Mouse (Mus musculus): ENCODE data around the gene Sap25.

Gene Sap25

GRCm38 (mm10) chr5:137628498-137629305, 12.4 kb upstream of the Sap25 start, which contains the start of the genes Fbxo24, Lrch4 and Gm20605:
Gene Fbxo24 (minus strand): TSS chr5:137629002.
Gene Lrch4 (plus strand): TSS chr5:137629121.
Gene Gm20605 (plus strand): TSS chr5:137629175.
- DNase-seq (ENCODE audit: low read depth, low spot score): peak; percentile 100

GRCm38 (mm10) chr5:137629306-137629721, 11.8 kb upstream of the Sap25 start:
- DNase-seq (ENCODE audit: low read depth, low spot score): no peak

GRCm38 (mm10) chr5:137629906-137630545, 11.1 kb upstream of the Sap25 start:
- peak; percentile 47 for DNase-seq (ENCODE audit: low read depth, low spot score)

GRCm38 (mm10) chr5:137630602-137631001, 10.5 kb upstream of the Sap25 start:
- DNase-seq (ENCODE audit: low read depth, low spot score): no peak

GRCm38 (mm10) chr5:137631171-137631570, 10.0 kb upstream of the Sap25 start:
- DNase-seq (ENCODE audit: low read depth, low spot score): peak; percentile 86

- DNase-seq (ENCODE audit: low read depth, low spot score): peak; percentile 47
These were observed 9.5 kb upstream of the Sap25 start for GRCm38 (mm10) chr5:137631591-137631990.

- DNase-seq (ENCODE audit: low read depth, low spot score): no peak
These were observed 7.6 kb upstream of the Sap25 start for GRCm38 (mm10) chr5:137633397-137634084.

- no peak for DNase-seq (ENCODE audit: low read depth, low spot score)
These were observed 1.7 kb upstream of the Sap25 start for GRCm38 (mm10) chr5:137639472-137639871.

- no peak for DNase-seq (ENCODE audit: low read depth, low spot score)
These were observed 1.8 kb downstream of the Sap25 start for GRCm38 (mm10) chr5:137642886-137643285.

- no peak for DNase-seq (ENCODE audit: low read depth, low spot score)
These were observed 3.4 kb downstream of the Sap25 start for GRCm38 (mm10) chr5:137644484-137644883.

GRCm38 (mm10) chr5:137645091-137645651, 4.0 kb downstream of the Sap25 start:
- peak; percentile 60 for DNase-seq (ENCODE audit: low read depth, low spot score)

- peak; percentile 23 for DNase-seq (ENCODE audit: low read depth, low spot score)
These were observed 4.5 kb downstream of the Sap25 start, which contains the start of gene Irs3 for GRCm38 (mm10) chr5:137645652-137646091. Gene Irs3 (minus strand): TSS chr5:137645714.

- peak; percentile 72 for DNase-seq (ENCODE audit: low read depth, low spot score)
These were observed 6.9 kb downstream of the Sap25 start for GRCm38 (mm10) chr5:137647827-137648601.

- DNase-seq (ENCODE audit: low read depth, low spot score): no peak
These were observed 8.1 kb downstream of the Sap25 start for GRCm38 (mm10) chr5:137649251-137649650.

- no peak for DNase-seq (ENCODE audit: low read depth, low spot score)
These were observed 8.8 kb downstream of the Sap25 start for GRCm38 (mm10) chr5:137649669-137650571.

GRCm38 (mm10) chr5:137652474-137652873, 11.3 kb downstream of the Sap25 start:
- DNase-seq (ENCODE audit: low read depth, low spot score): peak; percentile 62

GRCm38 (mm10) chr5:137653366-137653765, 12.2 kb downstream of the Sap25 start:
- DNase-seq (ENCODE audit: low read depth, low spot score): no peak

- peak; percentile 66 for DNase-seq (ENCODE audit: low read depth, low spot score)
These were observed 13.6 kb downstream of the Sap25 start for GRCm38 (mm10) chr5:137654746-137655145.

- DNase-seq (ENCODE audit: low read depth, low spot score): peak; percentile 67
These were observed 15.8 kb downstream of the Sap25 start for GRCm38 (mm10) chr5:137656977-137657376.

All from CD4-positive helper T cell, adult 2 months (primary cell).